Mouse (Mus musculus) kidney, postnatal 0 days (tissue): ENCODE measurements at regions not wholly inside any gene's neighbourhood (a gene's known extent, or its start where the extent isn't known, plus 50 kb on each side); places are given as distances from the start of the nearest gene placed in this dataset.
A peak's percentile ranks its signal among the peaks of the same experiment; 100 is the strongest.

ENCODE experiments used
- ATAC-seq: fragments of 200-750 bp; cut with Nextera tagmentation; replicated peaks from 2 replicates; pipeline ENCODE4 v1.8.0; 2017; ENCODE audit warnings: low read depth, moderate number of reproducible peaks, moderate TSS enrichment, moderate library complexity; ENCODE audit not compliant: low FRiP score
- DNase-seq: peaks from one replicate; pipeline ENCODE4 v3.0.0-alpha.2; 2016; ENCODE audit warnings: low spot score
- H3K27ac ChIP-seq: fragments of 300-500 bp; sonication (generic); 2 replicates; pipeline ENCODE4 v1.5.1; 2014; ENCODE audit warnings: mild to moderate bottlenecking
- H3K27me3 ChIP-seq: fragments of 300-500 bp; sonication (generic); 2 replicates; pipeline ENCODE4 v1.6.1; 2014; ENCODE audit warnings: low read length, mixed read lengths; ENCODE audit not compliant: insufficient read depth
- H3K36me3 ChIP-seq: fragments of 300-500 bp; sonication (generic); 2 replicates; pipeline ENCODE4 v1.6.1; 2014; ENCODE audit warnings: low read length, mixed read lengths; ENCODE audit not compliant: insufficient read depth
- H3K4me1 ChIP-seq: fragments of 300-500 bp; sonication (generic); replicated peaks from 2 replicates; pipeline ENCODE4 v1.6.1; 2014; ENCODE audit warnings: antibody characterized with exemption, low read length, mixed read lengths; ENCODE audit not compliant: insufficient read depth
- H3K4me2 ChIP-seq: fragments of 300-500 bp; sonication (generic); 2 replicates; pipeline ENCODE4 v1.6.1; 2014; ENCODE audit warnings: mild to moderate bottlenecking, low read length, moderate library complexity, mixed read lengths
- H3K4me3 ChIP-seq: fragments of 300-500 bp; sonication (generic); replicated peaks from 2 replicates; pipeline ENCODE4 v1.5.1; 2014; ENCODE audit warnings: low read depth, low read length
- H3K9ac ChIP-seq: fragments of 300-500 bp; sonication (generic); 2 replicates; pipeline ENCODE4 v1.6.1; 2014; ENCODE audit warnings: low read depth, low read length
- H3K9me3 ChIP-seq: fragments of 300-500 bp; sonication (generic); replicated peaks from 2 replicates; pipeline ENCODE4 v1.6.1; 2016; ENCODE audit warnings: low read length, inconsistent platforms, mixed read lengths
- CTCF ChIP-seq: IDR thresholded peaks from 2 replicates; pipeline ENCODE4 v1.5.1; 2016; ENCODE audit warnings: antibody characterized with exemption, low read depth, mild to moderate bottlenecking, moderate library complexity
- WGBS: fragments of 180-500 bp; shearing (Covaris S2); extraction: QIAGEN DNeasy Blood & Tissue Kit; methylation state at CpG from one replicate; pipeline ENCODE4 v1.1.7; 2014; 5-methylcytosine and 5-hydroxymethylcytosine counted together

- no peak for DNase-seq
- no peak overlapping the region for H3K27ac ChIP-seq
- H3K9ac ChIP-seq, result no peak overlapping the region
- H3K4me3 ChIP-seq, result no peak overlapping the region
- no peak for TF ChIP-seq CTCF
- 64% methylated on average over 4 of the region's 4 CpGs for WGBS
- no peak for ATAC-seq
- no peaks in the 10 kb centered on the region for H3K9me3 ChIP-seq
- no peaks in the 10 kb centered on the region for H3K27me3 ChIP-seq
- H3K4me1 ChIP-seq, result no peaks in the 10 kb centered on the region
- H3K36me3 ChIP-seq, result no peaks in the 10 kb centered on the region
- no peak overlapping the region for H3K4me2 ChIP-seq
Measured at GRCm38 (mm10) chr8:113007356-113007755, 437.5 kb downstream of the Cntnap4 start.

DNA sequence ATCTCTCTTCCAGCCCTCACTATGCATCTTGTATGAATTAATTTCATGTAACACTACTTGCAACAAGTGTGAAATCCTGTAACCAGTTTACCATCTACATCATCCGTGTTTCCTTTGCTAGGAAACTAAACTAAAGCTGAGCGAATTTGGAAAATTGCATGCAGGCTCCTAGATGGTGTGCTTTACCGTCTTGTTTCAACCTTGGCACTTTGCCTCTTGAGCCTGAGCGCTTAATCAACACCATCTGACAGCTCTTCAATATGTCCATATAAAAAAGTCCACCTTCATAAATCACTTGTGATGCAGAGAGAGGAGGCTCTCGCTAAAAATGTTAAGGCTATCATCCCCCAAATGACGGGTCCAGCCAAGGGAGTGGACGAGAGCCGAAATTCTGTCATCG, 459.0 kb downstream of the Cntnap4 start:
- Histone ChIP-seq H3K27me3 (no peaks in the 10 kb centered on the region), H3K27ac (no peak overlapping the region), H3K4me3 (no peak overlapping the region), H3K4me1 (no peaks in the 10 kb centered on the region), H3K36me3 (no peaks in the 10 kb centered on the region), H3K9ac (no peak overlapping the region), H3K9me3 (no peaks in the 10 kb centered on the region), H3K4me2 (no peak overlapping the region)
- 62% methylated on average over 9 of the region's 9 CpGs for WGBS
- TF ChIP-seq CTCF, result no peak
- no peak for ATAC-seq
- peak; percentile 1 for DNase-seq

GRCm38 (mm10) chr8:113051770-113052473, 482.1 kb downstream of the Cntnap4 start:
- DNase-seq, result no peak
- no peaks in the 10 kb centered on the region for H3K36me3 ChIP-seq
- ATAC-seq, result no peak
- WGBS, result 81% methylated on average over 8 of the region's 8 CpGs
- H3K27ac ChIP-seq, result no peak overlapping the region
- TF ChIP-seq CTCF, result no peak
- no peaks in the 10 kb centered on the region for H3K27me3 ChIP-seq
- H3K9ac ChIP-seq, result no peak overlapping the region
- no peak overlapping the region for H3K4me2 ChIP-seq
- H3K4me3 ChIP-seq, result no peak overlapping the region
- no peaks in the 10 kb centered on the region for H3K4me1 ChIP-seq
- H3K9me3 ChIP-seq, result no peaks in the 10 kb centered on the region

DNA sequence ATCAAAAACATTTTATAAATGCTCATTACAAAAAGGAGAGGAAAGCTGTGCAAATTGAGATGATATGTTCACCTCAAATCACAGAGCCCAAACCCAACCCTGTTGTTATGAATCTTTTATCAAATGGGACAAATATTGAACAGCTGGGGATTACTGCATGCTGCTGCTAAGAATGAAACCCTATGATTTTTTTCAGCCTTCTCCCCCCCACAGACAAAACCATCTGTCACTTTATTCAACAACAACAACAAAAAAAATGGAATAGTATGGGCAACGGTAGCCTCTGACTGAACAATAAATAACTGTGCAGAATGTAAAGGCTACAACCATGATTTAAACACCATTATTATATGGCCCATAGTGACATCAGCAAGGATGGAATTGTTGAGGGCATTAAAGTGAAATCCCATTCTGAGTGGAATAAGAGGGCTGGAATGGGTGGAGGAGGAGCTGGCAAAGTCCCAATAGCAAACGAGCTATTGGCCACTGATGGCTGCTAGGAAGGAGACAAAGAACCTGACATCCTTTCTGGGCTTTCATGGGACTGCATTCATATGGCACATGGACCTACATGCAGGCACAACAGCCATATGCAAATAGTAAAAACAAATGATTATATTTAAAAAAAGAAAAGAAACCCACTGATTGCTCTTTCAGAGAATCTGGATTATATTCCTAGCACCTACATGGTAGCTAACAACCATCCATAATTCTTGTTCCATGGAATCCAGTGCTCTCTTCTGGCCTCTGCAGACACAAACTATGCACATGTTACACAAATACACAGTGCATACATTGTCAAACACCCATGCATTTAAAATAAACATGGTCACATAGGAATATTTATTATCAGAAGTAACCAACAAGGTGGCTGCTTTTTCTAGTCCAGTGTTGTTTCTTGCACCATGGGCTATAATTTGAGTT, 495.7 kb downstream of the Cntnap4 start:
- no peak for DNase-seq
- Histone ChIP-seq H3K4me1 (no peaks in the 10 kb centered on the region), H3K27me3 (no peaks in the 10 kb centered on the region), H3K4me2 (no peak overlapping the region), H3K27ac (no peak overlapping the region), H3K4me3 (no peak overlapping the region), H3K36me3 (no peaks in the 10 kb centered on the region), H3K9me3 (no peaks in the 10 kb centered on the region), H3K9ac (no peak overlapping the region)
- 60% methylated on average over 2 of the region's 2 CpGs for WGBS
- ATAC-seq, result no peak
- no peak for TF ChIP-seq CTCF

DNA sequence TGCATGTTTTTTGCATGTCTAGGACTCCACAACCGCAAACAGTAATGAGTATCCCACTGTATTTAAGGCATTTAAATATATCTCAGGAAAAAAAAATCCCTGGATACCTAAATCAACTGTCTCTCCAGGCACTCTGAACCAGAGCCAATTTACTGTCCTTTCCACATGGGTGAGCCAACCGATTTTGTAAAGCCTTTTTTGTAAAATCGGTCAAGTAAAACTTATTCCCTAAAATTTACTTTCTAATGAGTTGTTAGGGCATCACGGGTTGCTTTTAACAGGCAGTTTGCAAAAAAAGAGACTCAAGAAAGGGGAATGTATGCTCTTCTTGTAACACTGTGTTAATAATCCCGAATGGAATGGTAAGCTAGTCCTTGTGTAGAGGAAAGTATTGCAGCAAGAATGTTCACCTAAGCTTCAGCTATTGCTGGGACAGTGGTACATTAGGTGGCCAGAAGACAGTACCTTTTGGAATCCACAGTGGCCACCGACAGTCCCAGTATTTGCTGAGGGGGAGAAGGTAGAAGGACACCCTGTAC, 496.4 kb downstream of the Cntnap4 start:
- peak; percentile 2 for DNase-seq
- H3K4me2 ChIP-seq, result no peak overlapping the region
- H3K4me1 ChIP-seq, result no peaks in the 10 kb centered on the region
- no peaks in the 10 kb centered on the region for H3K9me3 ChIP-seq
- H3K36me3 ChIP-seq, result no peaks in the 10 kb centered on the region
- H3K27me3 ChIP-seq, result no peaks in the 10 kb centered on the region
- no peak for TF ChIP-seq CTCF
- H3K9ac ChIP-seq, result no peak overlapping the region
- H3K27ac ChIP-seq, result no peak overlapping the region
- no peak for ATAC-seq
- WGBS, result 52% methylated on average over 6 of the region's 6 CpGs
- H3K4me3 ChIP-seq, result no peak overlapping the region

GRCm38 (mm10) chr8:113083976-113084375, 514.1 kb downstream of the Cntnap4 start:
- Histone ChIP-seq H3K9ac (no peak overlapping the region), H3K4me1 (no peaks in the 10 kb centered on the region), H3K27me3 (no peaks in the 10 kb centered on the region), H3K9me3 (no peaks in the 10 kb centered on the region), H3K27ac (no peak overlapping the region), H3K4me2 (no peak overlapping the region), H3K36me3 (no peaks in the 10 kb centered on the region), H3K4me3 (no peak overlapping the region)
- DNase-seq (no peak), ATAC-seq (no peak)
- TF ChIP-seq CTCF, result no peak
- 89% methylated on average over 2 of the region's 2 CpGs for WGBS
